Mouse (Mus musculus) limb, embryonic 11.5 days (tissue): ENCODE data around the gene Ascc2. TPM values are rescaled to one million over a fixed set of nuclear protein-coding genes. Genes with fewer than 3 reads are reported as not detected.
A peak's percentile ranks its signal among the peaks of the same experiment; 100 is the strongest.

Experiments used
- ATAC-seq: fragments of 200-750 bp; cut with Nextera tagmentation; 2 replicates; pipeline ENCODE4 v1.8.0; 2017; ENCODE audit warnings: low read depth; ENCODE audit not compliant: insufficient number of reproducible peaks, low FRiP score, low TSS enrichment
- DNase-seq: peaks from one replicate; pipeline ENCODE4 v3.0.0-alpha.2; 2015; ENCODE audit warnings: low spot score
- H3K27ac ChIP-seq: fragments of 300-500 bp; sonication (generic); replicated peaks from 2 replicates; pipeline ENCODE4 v1.5.1; 2014; ENCODE audit warnings: low read depth, mild to moderate bottlenecking, low read length
- H3K27me3 ChIP-seq: fragments of 300-500 bp; sonication (generic); 2 replicates; pipeline ENCODE4 v1.6.1; 2014; ENCODE audit warnings: mild to moderate bottlenecking, low read length, mixed read lengths; ENCODE audit not compliant: control insufficient read depth, insufficient read depth
- H3K36me3 ChIP-seq: fragments of 300-500 bp; sonication (generic); 2 replicates; pipeline ENCODE4 v1.6.1; 2014; ENCODE audit warnings: mild to moderate bottlenecking, low read length, moderate library complexity, mixed read lengths; ENCODE audit not compliant: control insufficient read depth, insufficient read depth
- H3K4me1 ChIP-seq: fragments of 300-500 bp; sonication (generic); 2 replicates; pipeline ENCODE4 v1.6.1; 2014; ENCODE audit warnings: low read length, mixed read lengths; ENCODE audit not compliant: control insufficient read depth, insufficient read depth
- H3K4me2 ChIP-seq: fragments of 300-500 bp; sonication (generic); 2 replicates; pipeline ENCODE4 v1.6.1; 2014; ENCODE audit warnings: low read depth, mild to moderate bottlenecking, moderate library complexity; ENCODE audit not compliant: severe bottlenecking
- H3K4me3 ChIP-seq: fragments of 300-500 bp; sonication (generic); 2 replicates; pipeline ENCODE4 v1.5.1; 2014; ENCODE audit warnings: low read depth, low read length
- H3K9ac ChIP-seq: fragments of 300-500 bp; sonication (generic); 2 replicates; pipeline ENCODE4 v1.6.1; 2014; ENCODE audit warnings: mild to moderate bottlenecking, low read length
- H3K9me3 ChIP-seq: fragments of 300-500 bp; sonication (generic); 2 replicates; pipeline ENCODE4 v1.6.1; 2016; ENCODE audit warnings: low read length; ENCODE audit not compliant: control insufficient read depth
- WGBS: fragments of 180-500 bp; shearing (Covaris S2); extraction: QIAGEN DNeasy Blood & Tissue Kit; methylation state at CpG from one replicate; pipeline ENCODE4 v1.1.7; 2014; 5-methylcytosine and 5-hydroxymethylcytosine counted together
- polyA plus RNA-seq: library from polyadenylated mRNA; unstranded; fragments of >200 nt; fragmentation: Nextera tagmentation; extraction: Ambion mirVana; gene quantifications from 2 replicates; pipeline ENCODE4 v1.2.1, GENCODE M21; 2014

Ascc2 gene
- 39.5 and 40.6 TPM in 2 replicates for polyA plus RNA-seq

DNA sequence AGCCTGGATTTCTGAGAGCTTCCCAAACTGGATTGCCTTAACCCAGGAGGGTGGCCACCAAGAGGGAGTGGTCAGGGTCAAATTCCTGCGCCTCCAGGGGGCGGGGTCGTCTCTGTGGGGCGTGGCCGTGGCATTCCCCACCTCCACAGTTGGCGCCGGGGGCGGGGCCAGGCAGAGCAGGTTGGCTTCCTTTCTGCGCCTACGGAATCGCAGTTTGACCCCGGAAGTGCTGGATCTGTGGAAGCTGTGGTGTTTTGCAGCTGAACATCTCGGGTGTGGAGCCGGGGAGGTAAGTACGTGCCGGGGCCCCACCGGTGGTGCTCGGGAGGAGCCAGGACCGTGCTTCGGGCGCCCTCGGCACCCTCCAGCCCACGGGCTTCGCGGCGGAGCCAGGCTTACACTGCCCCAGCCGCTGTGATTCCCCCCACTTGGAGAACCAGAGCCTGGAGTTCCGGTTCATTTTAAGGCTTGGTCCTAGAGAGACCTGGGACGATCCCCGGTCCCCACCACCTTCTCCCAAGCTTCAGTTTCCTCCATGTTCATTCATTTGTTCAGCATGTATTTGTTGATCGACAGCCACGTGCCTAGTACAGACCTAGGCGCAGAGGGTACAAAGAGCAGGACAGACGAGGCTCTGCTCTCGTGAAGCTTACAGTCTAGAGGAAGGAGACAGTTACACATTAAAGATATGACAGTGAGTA lies at the start of gene Ascc2:
Gene Ascc2, plus strand, starts transcription at position 214 of the 701 bp plus-strand sequence.
- Histone ChIP-seq H3K27me3 (no peaks in the 10 kb centered on the region), H3K36me3 (no peaks in the 10 kb centered on the region; the same call in 1 of the 2 replicates), H3K9me3 (no peaks in the 10 kb centered on the region), H3K4me2 (peak within 1 kb of the TSS; percentile 74), H3K4me1 (no peaks in the 10 kb centered on the region; the same call in 1 of the 2 replicates), H3K9ac (peak within 1 kb of the TSS; percentile 63), H3K27ac (no peak within 1 kb of the TSS; the same call in 1 of the 2 replicates), H3K4me3 (peak within 1 kb of the TSS; percentile 74)
- DNase-seq: peak; percentile 99
- peak; percentile 91 for ATAC-seq
- WGBS: under 1% methylated on average over 35 of the region's 35 CpGs

GRCm38 (mm10) chr11:4591811-4592210 lies 45.7 kb upstream of the Ascc2 start:
- ATAC-seq: no peak
- WGBS: 91% methylated on average over 4 of the region's 4 CpGs
- peaks cover 6% of the 10 kb centered on the region; the same call in 1 of the 2 replicates for H3K4me1 ChIP-seq

GRCm38 (mm10) chr11:4593491-4593848 lies 44.1 kb upstream of the Ascc2 start:
- Histone ChIP-seq H3K4me1 (peaks cover 6% of the 10 kb centered on the region; the same call in 1 of the 2 replicates), H3K9me3 (no peaks in the 10 kb centered on the region), H3K27me3 (no peaks in the 10 kb centered on the region), H3K4me2 (peak overlapping the region; percentile 56), H3K27ac (no peak overlapping the region), H3K36me3 (no peaks in the 10 kb centered on the region), H3K4me3 (peak overlapping the region; percentile 95), H3K9ac (0 out of 2 replicates have a peak overlapping the region, but pooled peaks have one; percentile 45)
- 45% methylated on average over 5 of the region's 5 CpGs for WGBS
- ATAC-seq: no peak
- DNase-seq: no peak

More at GRCm38 (mm10) chr11:4591811-4592210, 45.7 kb upstream of the Ascc2 start:
- H3K4me3 ChIP-seq: no peak overlapping the region
- no peaks in the 10 kb centered on the region for H3K36me3 ChIP-seq
- H3K27ac ChIP-seq: no peak overlapping the region
- no peaks in the 10 kb centered on the region for H3K27me3 ChIP-seq
- DNase-seq: no peak
- no peak overlapping the region for H3K9ac ChIP-seq
- H3K4me2 ChIP-seq: no peak overlapping the region
- no peaks in the 10 kb centered on the region for H3K9me3 ChIP-seq

DNA sequence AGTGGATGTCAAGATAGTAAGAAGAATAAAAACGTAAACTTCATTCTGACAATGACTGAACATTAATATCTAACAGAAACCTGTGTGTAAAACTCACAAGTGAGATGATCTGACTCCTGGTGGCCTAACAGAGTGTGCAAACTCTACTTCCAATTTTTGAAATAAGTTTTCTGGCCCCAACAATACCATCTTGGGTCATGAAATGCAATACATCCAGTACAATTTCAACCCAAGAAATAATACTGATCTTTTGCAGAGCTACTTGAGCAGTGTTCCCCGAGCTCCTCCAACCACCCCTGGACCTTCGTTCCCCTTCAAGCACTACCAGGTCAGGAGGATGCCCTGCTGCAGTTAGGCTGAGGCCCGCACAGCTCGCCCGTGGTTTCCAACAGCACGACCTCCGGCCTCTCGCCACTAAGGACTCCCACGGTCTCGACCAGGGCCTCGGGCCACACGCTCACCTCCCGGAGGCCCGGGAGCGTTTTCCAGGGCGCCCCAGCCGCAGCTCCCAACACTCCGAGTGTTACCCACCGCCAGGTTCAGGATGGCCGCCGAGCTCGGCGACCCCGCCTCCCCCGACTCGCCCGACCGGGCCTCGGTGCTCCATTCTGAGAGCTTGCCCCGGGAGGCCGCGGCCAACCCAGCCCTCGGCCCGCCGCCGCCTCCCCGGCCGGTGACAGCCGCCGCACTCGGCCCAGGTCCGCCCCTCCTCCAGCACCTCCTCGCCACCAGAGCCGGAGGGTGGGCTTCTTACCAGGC lies 43.5 kb upstream of the Ascc2 start:
- H3K4me3 ChIP-seq: peak overlapping the region; percentile 95
- peak overlapping the region; percentile 80 for H3K27ac ChIP-seq
- ATAC-seq (peak; percentile 65), DNase-seq (no peak)
- H3K4me1 ChIP-seq: peaks cover 6% of the 10 kb centered on the region; the same call in 1 of the 2 replicates
- H3K27me3 ChIP-seq: no peaks in the 10 kb centered on the region
- 1% methylated on average over 43 of the region's 45 CpGs for WGBS
- peak overlapping the region; percentile 76 for H3K9ac ChIP-seq
- peak overlapping the region; percentile 56 for H3K4me2 ChIP-seq
- no peaks in the 10 kb centered on the region for H3K36me3 ChIP-seq
- H3K9me3 ChIP-seq: no peaks in the 10 kb centered on the region

GRCm38 (mm10) chr11:4594608-4595500 lies 42.7 kb upstream of the Ascc2 start, which contains the start of gene Mtmr3:
Mtmr3 (minus strand) TSS chr11:4594863.
- peak within 1 kb of the TSS; percentile 80 for H3K27ac ChIP-seq
- H3K4me1 ChIP-seq: peaks cover 6% of the 10 kb centered on the region; the same call in 1 of the 2 replicates
- peak within 1 kb of the TSS; percentile 76 for H3K9ac ChIP-seq
- H3K4me2 ChIP-seq: peak within 1 kb of the TSS; percentile 56
- WGBS: 5% methylated on average over 50 of the region's 53 CpGs
- DNase-seq (peak; percentile 97), ATAC-seq (peak; percentile 91)
- H3K4me3 ChIP-seq: peak within 1 kb of the TSS; percentile 95
- no peaks in the 10 kb centered on the region for H3K27me3 ChIP-seq
- no peaks in the 10 kb centered on the region for H3K9me3 ChIP-seq
- H3K36me3 ChIP-seq: no peaks in the 10 kb centered on the region

GRCm38 (mm10) chr11:4598411-4598810 lies 39.1 kb upstream of the Ascc2 start:
- WGBS: 95% methylated on average over 2 of the region's 2 CpGs
- no peak overlapping the region for H3K4me2 ChIP-seq
- H3K4me1 ChIP-seq: peaks cover 7% of the 10 kb centered on the region
- H3K4me3 ChIP-seq: no peak overlapping the region
- H3K27ac ChIP-seq: no peak overlapping the region
- no peaks in the 10 kb centered on the region for H3K27me3 ChIP-seq
- no peak overlapping the region for H3K9ac ChIP-seq
- no peaks in the 10 kb centered on the region for H3K36me3 ChIP-seq
- H3K9me3 ChIP-seq: no peaks in the 10 kb centered on the region
- DNase-seq (no peak), ATAC-seq (no peak)

- H3K4me3 ChIP-seq: no peak overlapping the region
- no peaks in the 10 kb centered on the region for H3K9me3 ChIP-seq
- 92% methylated on average over 3 of the region's 3 CpGs for WGBS
- DNase-seq: no peak
- no peaks in the 10 kb centered on the region for H3K27me3 ChIP-seq
- no peaks in the 10 kb centered on the region for H3K36me3 ChIP-seq
- no peak overlapping the region for H3K27ac ChIP-seq
- H3K4me2 ChIP-seq: no peak overlapping the region
- no peak overlapping the region for H3K9ac ChIP-seq
- no peak for ATAC-seq
- peaks cover 12% of the 10 kb centered on the region for H3K4me1 ChIP-seq
Measured at GRCm38 (mm10) chr11:4599916-4600315, 37.6 kb upstream of the Ascc2 start.

GRCm38 (mm10) chr11:4601890-4602289 lies 35.7 kb upstream of the Ascc2 start:
- H3K9me3 ChIP-seq: no peaks in the 10 kb centered on the region
- no peaks in the 10 kb centered on the region for H3K27me3 ChIP-seq
- WGBS: 74% methylated on average over 5 of the region's 5 CpGs
- no peak for DNase-seq
- H3K4me3 ChIP-seq: no peak overlapping the region
- peaks cover 12% of the 10 kb centered on the region for H3K4me1 ChIP-seq
- no peak overlapping the region for H3K27ac ChIP-seq
- no peak for ATAC-seq
- H3K9ac ChIP-seq: no peak overlapping the region
- no peak overlapping the region for H3K4me2 ChIP-seq
- H3K36me3 ChIP-seq: no peaks in the 10 kb centered on the region
